Mouse (Mus musculus) liver, embryonic 13.5 days (tissue): Measurements from ENCODE around the gene Ip6k3. TPM values are rescaled to one million over a fixed set of nuclear protein-coding genes. Genes with fewer than 3 reads are reported as not detected.
A peak's percentile ranks its signal among the peaks of the same experiment; 100 is the strongest.

ENCODE experiments used
- ATAC-seq: fragments of 200-750 bp; cut with Nextera tagmentation; 2 replicates; pipeline ENCODE4 v1.8.0; 2017; ENCODE audit warnings: low read depth, mild to moderate bottlenecking, moderate number of reproducible peaks, moderate library complexity
- DNase-seq: peaks from one replicate; pipeline ENCODE4 v3.0.0; 2022
- H3K27ac ChIP-seq: fragments of 300-500 bp; sonication (generic); 2 replicates; pipeline ENCODE4 v1.5.1; 2015; ENCODE audit warnings: moderate library complexity, mild to moderate bottlenecking, inconsistent platforms
- H3K27me3 ChIP-seq: fragments of 300-500 bp; sonication (generic); 2 replicates; pipeline ENCODE4 v1.6.1; 2015; ENCODE audit warnings: mild to moderate bottlenecking, inconsistent platforms
- H3K36me3 ChIP-seq: fragments of 300-500 bp; sonication (generic); 2 replicates; pipeline ENCODE4 v1.6.1; 2015; ENCODE audit warnings: mild to moderate bottlenecking, inconsistent platforms
- H3K4me1 ChIP-seq: fragments of 300-500 bp; sonication (generic); replicated peaks from 2 replicates; pipeline ENCODE4 v1.6.1; 2015; ENCODE audit warnings: inconsistent platforms
- H3K4me2 ChIP-seq: fragments of 300-500 bp; sonication (generic); 2 replicates; pipeline ENCODE4 v1.6.1; 2015; ENCODE audit warnings: inconsistent platforms, mild to moderate bottlenecking, moderate library complexity
- H3K4me3 ChIP-seq: fragments of 300-500 bp; sonication (generic); replicated peaks from 2 replicates; pipeline ENCODE4 v1.5.1; 2015; ENCODE audit warnings: mild to moderate bottlenecking, inconsistent platforms
- H3K9ac ChIP-seq: fragments of 300-500 bp; sonication (generic); 2 replicates; pipeline ENCODE4 v1.6.1; 2015; ENCODE audit warnings: mild to moderate bottlenecking, inconsistent platforms
- H3K9me3 ChIP-seq: fragments of 300-500 bp; sonication (generic); replicated peaks from 2 replicates; pipeline ENCODE4 v1.6.1; 2016; ENCODE audit warnings: inconsistent platforms
- WGBS: fragments of 180-500 bp; shearing (Covaris S2); methylation state at CpG from one replicate; pipeline ENCODE4 v1.1.7; 2015; ENCODE audit not compliant: insufficient replicate concordance; 5-methylcytosine and 5-hydroxymethylcytosine counted together
- polyA plus RNA-seq: library from polyadenylated mRNA; unstranded; fragments of >200 nt; fragmentation: Nextera tagmentation; extraction: Ambion mirVana; gene quantifications from 2 replicates; pipeline ENCODE4 v1.2.1, GENCODE M21; 2015

Ip6k3 gene
- polyA plus RNA-seq, 1 experiment from 2014 or later, result 0.06 TPM

GRCm38 (mm10) chr17:27181666-27182065 lies 14.1 kb upstream of the Ip6k3 start:
- Histone ChIP-seq H3K36me3 (no peaks in the 10 kb centered on the region), H3K4me3 (no peak overlapping the region), H3K9ac (no peak overlapping the region), H3K4me1 (peaks cover 42% of the 10 kb centered on the region), H3K9me3 (peaks cover 15% of the 10 kb centered on the region), H3K27ac (no peak overlapping the region), H3K27me3 (0 out of 2 replicates have a peak, but pooled peaks cover 3% of the 10 kb centered on the region), H3K4me2 (no peak overlapping the region)
- WGBS, result 46% methylated on average over 3 of the region's 3 CpGs
- ATAC-seq (no peak; the same call in 1 of the 2 replicates), DNase-seq (no peak)

GRCm38 (mm10) chr17:27179681-27180280 lies 12.2 kb upstream of the Ip6k3 start:
- H3K9me3 ChIP-seq, result peaks cover 15% of the 10 kb centered on the region
- no peaks in the 10 kb centered on the region for H3K36me3 ChIP-seq
- ATAC-seq (no peak), DNase-seq (no peak)
- whole genome bisulfite sequencing, result 47% methylated on average over 12 of the region's 12 CpGs
- H3K4me2 ChIP-seq, result no peak overlapping the region
- H3K4me3 ChIP-seq, result no peak overlapping the region
- no peak overlapping the region; the same call in 1 of the 2 replicates for H3K27ac ChIP-seq
- peaks cover 5% of the 10 kb centered on the region; the same call in 1 of the 2 replicates for H3K27me3 ChIP-seq
- H3K4me1 ChIP-seq, result peaks cover 50% of the 10 kb centered on the region
- H3K9ac ChIP-seq, result no peak overlapping the region

GRCm38 (mm10) chr17:27178427-27179177 lies 11.0 kb upstream of the Ip6k3 start:
- no peak overlapping the region for H3K27ac ChIP-seq
- peaks cover 49% of the 10 kb centered on the region for H3K4me1 ChIP-seq
- DNase-seq (no peak), ATAC-seq (peak; percentile 51; the same call in 1 of the 2 replicates)
- peaks cover 5% of the 10 kb centered on the region; the same call in 1 of the 2 replicates for H3K27me3 ChIP-seq
- peaks cover 15% of the 10 kb centered on the region for H3K9me3 ChIP-seq
- H3K9ac ChIP-seq, result no peak overlapping the region
- H3K4me3 ChIP-seq, result no peak overlapping the region
- WGBS, result 75% methylated on average over 17 of the region's 17 CpGs
- no peak overlapping the region for H3K4me2 ChIP-seq
- H3K36me3 ChIP-seq, result no peaks in the 10 kb centered on the region

DNA sequence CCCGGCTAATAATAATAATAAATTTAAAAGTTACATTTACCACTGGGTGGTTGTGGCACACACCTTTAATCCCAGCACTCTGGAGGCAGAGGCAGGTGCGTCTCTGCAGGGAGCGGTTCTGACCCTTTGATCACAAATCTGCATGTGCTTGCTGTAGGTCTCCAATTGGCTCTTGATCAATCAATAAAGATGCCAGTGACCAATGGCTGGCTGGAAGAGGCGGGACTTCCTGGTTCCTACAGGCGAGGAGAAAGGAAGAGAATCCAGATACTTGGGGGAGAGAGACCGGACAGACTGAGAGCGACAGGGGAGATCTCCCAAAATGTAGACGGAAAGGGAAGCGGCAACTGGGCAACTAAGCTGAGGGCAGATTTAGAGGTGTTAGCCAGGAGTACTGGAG lies 10.4 kb upstream of the Ip6k3 start:
- Histone ChIP-seq H3K27me3 (peaks cover 5% of the 10 kb centered on the region; the same call in 1 of the 2 replicates), H3K4me1 (peaks cover 49% of the 10 kb centered on the region)
- WGBS, result 76% methylated on average over 9 of the region's 9 CpGs

DNA sequence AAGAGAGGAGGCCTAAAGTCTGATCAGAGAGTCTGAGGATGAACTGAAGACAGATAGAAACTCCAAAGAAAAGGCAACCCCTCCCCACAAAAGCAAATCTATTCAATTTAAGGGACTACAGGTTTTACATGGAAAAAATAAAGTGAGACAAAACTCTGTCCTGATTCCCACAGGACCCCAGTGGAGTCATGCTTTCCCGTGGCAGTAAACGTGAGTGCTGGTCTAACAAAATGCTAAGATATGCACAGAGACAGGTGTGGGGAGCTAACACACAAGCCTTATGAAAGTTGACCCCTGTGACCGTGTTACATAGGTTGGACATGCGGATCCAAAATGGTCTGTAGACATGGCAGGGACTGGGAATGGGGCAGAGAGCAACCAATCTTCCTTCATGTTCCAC lies 9.2 kb upstream of the Ip6k3 start:
- 77% methylated on average over 4 of the region's 4 CpGs for WGBS
- Histone ChIP-seq H3K9me3 (peaks cover 15% of the 10 kb centered on the region), H3K27ac (no peak overlapping the region), H3K4me2 (no peak overlapping the region), H3K4me3 (no peak overlapping the region), H3K36me3 (no peaks in the 10 kb centered on the region), H3K27me3 (peaks cover 5% of the 10 kb centered on the region; the same call in 1 of the 2 replicates), H3K9ac (no peak overlapping the region), H3K4me1 (peaks cover 39% of the 10 kb centered on the region)
- no peak for ATAC-seq
- DNase-seq, result no peak

More for the DNA sequence above, 10.4 kb upstream of the Ip6k3 start:
- Histone ChIP-seq H3K4me2 (no peak overlapping the region), H3K27ac (no peak overlapping the region), H3K36me3 (no peaks in the 10 kb centered on the region), H3K4me3 (no peak overlapping the region), H3K9ac (no peak overlapping the region), H3K9me3 (peaks cover 15% of the 10 kb centered on the region)
- no peak for ATAC-seq
- DNase-seq, result no peak

DNA sequence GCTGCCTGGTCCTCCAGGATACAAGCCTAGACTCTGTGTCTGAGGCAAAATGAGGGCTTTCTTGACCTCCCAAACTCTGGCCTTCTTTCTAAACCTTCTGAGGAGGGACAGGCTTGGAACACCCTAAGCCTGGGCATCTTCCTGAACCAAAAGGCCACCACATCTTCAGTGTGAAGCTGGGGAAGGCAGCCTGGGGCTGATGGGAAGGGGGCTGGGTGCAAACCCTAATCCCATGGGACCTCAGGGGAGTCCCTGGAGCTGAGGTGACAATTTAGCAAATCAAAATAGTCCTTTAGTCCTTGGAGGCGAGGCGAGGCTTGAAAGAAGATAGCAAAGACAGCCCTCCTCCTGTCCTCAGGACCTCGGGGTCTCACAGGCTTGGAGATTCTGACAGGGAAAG lies 8.7 kb upstream of the Ip6k3 start:
- Histone ChIP-seq H3K27ac (no peak overlapping the region), H3K9me3 (peaks cover 15% of the 10 kb centered on the region), H3K4me3 (no peak overlapping the region), H3K9ac (no peak overlapping the region), H3K27me3 (peaks cover 5% of the 10 kb centered on the region; the same call in 1 of the 2 replicates), H3K36me3 (no peaks in the 10 kb centered on the region), H3K4me2 (no peak overlapping the region), H3K4me1 (peaks cover 34% of the 10 kb centered on the region)
- ATAC-seq, result no peak
- WGBS, result 63% methylated on average over 3 of the region's 3 CpGs
- no peak for DNase-seq

- peaks cover 15% of the 10 kb centered on the region for H3K9me3 ChIP-seq
- no peak for ATAC-seq
- WGBS, result 51% methylated on average over 14 of the region's 14 CpGs
- DNase-seq, result no peak
- peaks cover 36% of the 10 kb centered on the region for H3K4me1 ChIP-seq
- no peak overlapping the region for H3K9ac ChIP-seq
- no peak overlapping the region for H3K27ac ChIP-seq
- H3K4me2 ChIP-seq, result no peak overlapping the region
- H3K36me3 ChIP-seq, result no peaks in the 10 kb centered on the region
- peaks cover 5% of the 10 kb centered on the region; the same call in 1 of the 2 replicates for H3K27me3 ChIP-seq
- no peak overlapping the region for H3K4me3 ChIP-seq
Observed at GRCm38 (mm10) chr17:27175196-27175874, 7.7 kb upstream of the Ip6k3 start.

DNA sequence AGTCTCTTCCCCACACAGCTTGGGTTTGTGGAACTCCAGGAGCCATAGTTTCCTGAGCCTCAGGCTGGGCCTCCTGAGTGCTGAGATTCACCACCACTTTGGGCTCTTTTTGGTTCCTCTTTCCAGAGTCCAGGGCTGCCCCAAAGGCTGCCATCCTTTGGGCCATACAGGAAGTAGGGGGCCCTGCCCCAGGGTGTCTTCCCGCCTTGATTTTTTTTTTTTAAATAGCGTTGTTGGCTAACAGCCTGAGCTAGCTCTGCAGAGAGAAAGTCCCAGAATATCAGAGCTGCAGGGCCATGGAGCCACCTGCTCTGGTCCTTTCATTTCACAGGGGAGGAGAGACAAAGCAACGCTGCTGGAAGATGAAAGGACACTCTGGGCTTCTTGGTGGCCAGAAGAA lies 6.1 kb upstream of the Ip6k3 start:
- WGBS, result 22% methylated on average over 3 of the region's 3 CpGs
- Histone ChIP-seq H3K9ac (no peak overlapping the region), H3K9me3 (peaks cover 9% of the 10 kb centered on the region), H3K4me1 (peaks cover 33% of the 10 kb centered on the region), H3K4me3 (no peak overlapping the region), H3K4me2 (no peak overlapping the region), H3K27ac (no peak overlapping the region), H3K27me3 (peaks cover 5% of the 10 kb centered on the region; the same call in 1 of the 2 replicates), H3K36me3 (no peaks in the 10 kb centered on the region)
- ATAC-seq, result no peak
- no peak for DNase-seq

DNA sequence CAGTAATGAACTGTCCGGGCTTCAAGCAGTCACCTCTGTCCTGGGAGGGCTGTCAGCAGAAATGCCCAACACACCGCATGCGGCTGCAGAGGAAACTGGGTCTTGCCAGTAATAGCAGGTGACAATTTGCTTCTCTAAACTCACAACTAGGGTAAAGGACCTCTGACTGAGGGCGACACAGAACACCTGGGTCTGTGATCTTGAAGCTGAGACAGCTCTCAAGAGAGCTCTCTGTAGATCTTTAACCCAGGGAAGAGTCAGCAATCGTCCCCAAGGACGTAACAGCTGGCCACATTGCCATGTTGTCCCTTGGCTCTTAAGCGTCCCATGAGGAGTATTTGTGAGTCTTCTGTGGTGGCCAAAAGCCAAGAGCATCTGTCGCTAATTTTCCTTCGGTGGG lies 4.9 kb upstream of the Ip6k3 start:
- no peaks in the 10 kb centered on the region for H3K9me3 ChIP-seq
- H3K4me2 ChIP-seq, result no peak overlapping the region
- H3K4me1 ChIP-seq, result peaks cover 24% of the 10 kb centered on the region
- DNase-seq, result no peak
- 74% methylated on average over 9 of the region's 9 CpGs for whole genome bisulfite sequencing
- H3K36me3 ChIP-seq, result no peaks in the 10 kb centered on the region
- no peak for ATAC-seq
- no peak overlapping the region for H3K9ac ChIP-seq
- no peak overlapping the region for H3K27ac ChIP-seq
- no peak overlapping the region for H3K4me3 ChIP-seq
- H3K27me3 ChIP-seq, result peaks cover 5% of the 10 kb centered on the region; the same call in 1 of the 2 replicates

DNA sequence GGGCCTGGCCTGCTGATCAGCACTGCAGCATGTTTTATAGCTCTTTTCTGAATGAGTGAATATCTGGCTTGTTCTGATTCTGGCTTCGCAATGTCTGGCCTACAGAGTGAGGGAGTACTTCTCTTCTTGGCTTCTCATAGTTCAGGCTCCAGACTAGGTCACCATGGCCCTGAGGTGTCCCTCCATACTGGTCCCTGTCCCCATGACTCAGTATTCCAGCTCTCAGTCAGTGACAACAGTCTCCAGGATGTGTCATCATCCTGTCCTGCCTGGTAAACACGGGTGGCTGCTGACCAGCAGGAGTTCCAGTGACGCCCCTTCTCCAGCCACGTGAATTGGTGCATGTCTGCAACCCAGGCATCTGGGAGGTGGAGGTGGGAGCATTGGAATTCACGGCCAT lies 3.5 kb upstream of the Ip6k3 start:
- peaks cover 13% of the 10 kb centered on the region for H3K27me3 ChIP-seq
- no peaks in the 10 kb centered on the region for H3K9me3 ChIP-seq
- no peak for ATAC-seq

DNA sequence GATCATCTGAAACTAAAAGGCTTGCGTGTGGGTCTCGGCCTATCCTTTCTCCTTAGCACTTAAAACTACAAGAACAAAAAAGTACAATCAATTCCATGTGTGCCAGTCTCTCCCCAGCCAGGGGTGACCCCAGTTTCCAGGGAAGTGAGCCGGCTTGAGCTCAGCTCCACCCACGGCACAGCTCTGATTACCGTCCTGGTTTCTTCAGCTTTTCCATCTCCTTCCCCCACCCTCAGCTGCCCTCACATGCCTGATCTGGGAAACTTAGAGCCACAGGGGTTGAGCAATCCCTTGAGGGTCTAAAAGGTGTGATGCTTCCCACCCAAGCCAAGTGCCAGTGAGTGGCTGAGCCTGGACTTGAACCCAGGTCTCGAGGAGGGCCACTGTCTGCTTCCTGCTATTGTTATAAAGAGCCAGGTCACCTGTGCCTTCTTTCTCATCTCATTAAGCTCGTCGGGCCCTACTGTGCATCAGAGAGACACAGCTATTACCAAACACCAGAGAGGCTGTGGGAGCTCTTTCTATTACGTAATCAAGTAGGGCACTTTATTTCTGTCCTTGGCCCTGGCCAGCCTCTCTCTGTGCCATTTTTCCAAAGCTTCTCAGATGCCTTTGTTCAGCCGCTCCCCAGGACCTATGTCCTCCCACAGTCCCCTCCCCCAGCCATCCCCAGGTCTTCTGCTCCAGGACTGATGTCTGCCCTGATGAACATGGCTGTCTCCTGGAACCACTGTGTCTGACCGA lies 2.5 kb upstream of the Ip6k3 start:
- WGBS, result 73% methylated on average over 11 of the region's 11 CpGs
- no peaks in the 10 kb centered on the region for H3K36me3 ChIP-seq
- no peak overlapping the region for H3K9ac ChIP-seq
- H3K9me3 ChIP-seq, result no peaks in the 10 kb centered on the region
- no peak for DNase-seq
- no peak overlapping the region for H3K4me2 ChIP-seq
- H3K27ac ChIP-seq, result no peak overlapping the region
- peaks cover 39% of the 10 kb centered on the region for H3K4me1 ChIP-seq
- no peak overlapping the region for H3K4me3 ChIP-seq
- ATAC-seq, result no peak; the same call in 1 of the 2 replicates
- peaks cover 7% of the 10 kb centered on the region; the same call in 1 of the 2 replicates for H3K27me3 ChIP-seq

More for the DNA sequence above, 3.5 kb upstream of the Ip6k3 start:
- H3K4me3 ChIP-seq, result no peak overlapping the region
- DNase-seq, result no peak
- no peak overlapping the region for H3K9ac ChIP-seq
- H3K4me2 ChIP-seq, result no peak overlapping the region
- no peaks in the 10 kb centered on the region for H3K36me3 ChIP-seq
- WGBS, result 62% methylated on average over 5 of the region's 5 CpGs
- no peak overlapping the region for H3K27ac ChIP-seq
- H3K4me1 ChIP-seq, result peaks cover 37% of the 10 kb centered on the region
